Mouse (Mus musculus) MEL (cell line): Measurements from ENCODE around the gene Snrnp35. TPM values are rescaled to one million over a fixed set of nuclear protein-coding genes. Genes with fewer than 3 reads are reported as not detected.
A peak's percentile ranks its signal among the peaks of the same experiment; 100 is the strongest.

Experiments used
- DNase-seq: peaks from one replicate; pipeline ENCODE4 v3.0.0; 2011; ENCODE audit warnings: low read depth, low spot score
- H3K27ac ChIP-seq: 2 replicates; pipeline ENCODE4 v1.5.1; 2012; ENCODE audit warnings: low read depth, mild to moderate bottlenecking, control low read depth, low read length, moderate library complexity; ENCODE audit not compliant: control insufficient read depth
- H3K27me3 ChIP-seq, 2 experiments: fragments of 150-350 bp in 1 of 2; sonication (generic) in 1 of 2; 2 replicates each; pipeline ENCODE4 v1.6.1; 2012; ENCODE audit warnings: low read length in 2 of 2, mild to moderate bottlenecking in 2 of 2, improper control_type of control experiment in 1 of 2, moderate library complexity in 1 of 2; ENCODE audit not compliant: insufficient read depth in 2 of 2, control insufficient read depth in 1 of 2
- H3K36me3 ChIP-seq, 2 experiments: 2 replicates each; pipeline ENCODE4 v1.6.1; 2012 to 2014; ENCODE audit warnings: low read length in 2 of 2, improper control_type of control experiment in 1 of 2, inconsistent platforms in 1 of 2, mild to moderate bottlenecking in 1 of 2; ENCODE audit not compliant: insufficient read depth in 2 of 2, control insufficient read depth in 1 of 2
- H3K4me1 ChIP-seq, 2 experiments: fragments of 150-350 bp in 1 of 2; sonication (generic) in 1 of 2; 2 replicates each; pipeline ENCODE4 v1.6.1; 2012; ENCODE audit warnings: low read length in 2 of 2, improper control_type of control experiment in 1 of 2, mild to moderate bottlenecking in 1 of 2; ENCODE audit not compliant: insufficient read depth in 2 of 2, control insufficient read depth in 1 of 2
- H3K4me3 ChIP-seq, 2 experiments: fragments of 150-350 bp in 1 of 2; sonication (generic) in 1 of 2; 2 replicates each; pipeline ENCODE4 v1.5.1; 2012; ENCODE audit warnings: low read depth in 2 of 2, low read length in 2 of 2, mild to moderate bottlenecking in 2 of 2, moderate library complexity in 2 of 2, control low read depth in 1 of 2, improper control_type of control experiment in 1 of 2; ENCODE audit not compliant: control insufficient read depth in 1 of 2, insufficient read depth in 1 of 2
- H3K79me2 ChIP-seq: 2 replicates; pipeline ENCODE4 v1.6.1; 2012; ENCODE audit warnings: mild to moderate bottlenecking, low read length, moderate library complexity; ENCODE audit not compliant: control insufficient read depth, poor library complexity, insufficient read depth
- H3K9ac ChIP-seq: 2 replicates; pipeline ENCODE4 v1.6.1; 2012; ENCODE audit warnings: low read depth, mild to moderate bottlenecking, control low read depth, low read length, moderate library complexity; ENCODE audit not compliant: control insufficient read depth, poor library complexity, severe bottlenecking
- H3K9me3 ChIP-seq: fragments of 150-350 bp; sonication (generic); replicated peaks from 2 replicates; pipeline ENCODE4 v1.6.1; 2012; ENCODE audit warnings: mild to moderate bottlenecking, low read length, improper control_type of control experiment, moderate library complexity; ENCODE audit not compliant: insufficient read depth
- BHLHE40 ChIP-seq: IDR thresholded peaks from 2 replicates; pipeline ENCODE4 v1.6.1; 2012; ENCODE audit warnings: low read depth, mild to moderate bottlenecking, inconsistent platforms, low read length, improper control_type of control experiment, borderline replicate concordance
- CHD2 ChIP-seq: IDR thresholded peaks from 2 replicates; pipeline ENCODE4 v1.6.1; 2011; ENCODE audit warnings: low read length, improper control_type of control experiment
- CTCF ChIP-seq, 3 experiments: IDR thresholded peaks in 2 of 3; conservative IDR thresholded peaks in 1 of 3; 2 replicates each; pipeline ENCODE4 v1.5.1; 2011 to 2012; ENCODE audit warnings: low read length in 3 of 3, low read depth in 2 of 3, mild to moderate bottlenecking in 2 of 3, improper control_type of control experiment in 1 of 3, inconsistent platforms in 1 of 3, mixed read lengths in 1 of 3, moderate library complexity in 1 of 3; ENCODE audit not compliant: control insufficient read depth in 1 of 3, insufficient read depth in 1 of 3, poor library complexity in 1 of 3, severe bottlenecking in 1 of 3
- E2F4 ChIP-seq: IDR thresholded peaks from 2 replicates; pipeline ENCODE4 v1.6.1; 2011; ENCODE audit warnings: low read depth, low read length, improper control_type of control experiment, borderline replicate concordance
- ETS1 ChIP-seq: IDR thresholded peaks from 2 replicates; pipeline ENCODE4 v1.6.1; 2012; ENCODE audit warnings: low read depth, mild to moderate bottlenecking, inconsistent platforms, low read length, improper control_type of control experiment, moderate library complexity
- GABPA ChIP-seq: IDR thresholded peaks from 2 replicates; pipeline ENCODE4 v1.6.1; 2012; ENCODE audit warnings: low read depth, mild to moderate bottlenecking, inconsistent platforms, low read length, improper control_type of control experiment, moderate library complexity
- GATA1 ChIP-seq: IDR thresholded peaks from 2 replicates; pipeline ENCODE4 v1.6.1; 2011; ENCODE audit warnings: low read depth, low read length, improper control_type of control experiment
- HCFC1 ChIP-seq: IDR thresholded peaks from 2 replicates; pipeline ENCODE4 v1.6.1; 2012; ENCODE audit warnings: low read depth, mild to moderate bottlenecking, inconsistent platforms, low read length, improper control_type of control experiment, moderate library complexity
- JUND ChIP-seq: IDR thresholded peaks from 2 replicates; pipeline ENCODE4 v1.6.1; 2011; ENCODE audit warnings: low read depth, mild to moderate bottlenecking, improper control_type of control experiment, low read length
- KAT2A ChIP-seq: conservative IDR thresholded peaks from 2 replicates; pipeline ENCODE4 v1.6.1; 2012; ENCODE audit warnings: low read depth, low read length, improper control_type of control experiment, inconsistent platforms
- MAFK ChIP-seq: IDR thresholded peaks from 2 replicates; pipeline ENCODE4 v1.6.1; 2011; ENCODE audit warnings: low read depth, mild to moderate bottlenecking, low read length, improper control_type of control experiment, borderline replicate concordance
- MAX ChIP-seq: IDR thresholded peaks from 2 replicates; pipeline ENCODE4 v1.6.1; 2011; ENCODE audit warnings: low read length, improper control_type of control experiment
- MAZ ChIP-seq: IDR thresholded peaks from 2 replicates; pipeline ENCODE4 v1.6.1; 2012; ENCODE audit warnings: low read depth, mild to moderate bottlenecking, inconsistent platforms, low read length, improper control_type of control experiment
- MXI1 ChIP-seq: IDR thresholded peaks from 2 replicates; pipeline ENCODE4 v1.6.1; 2011; ENCODE audit warnings: mild to moderate bottlenecking, low read depth, low read length, improper control_type of control experiment
- MYC ChIP-seq: IDR thresholded peaks from 2 replicates; pipeline ENCODE4 v1.6.1; 2011; ENCODE audit warnings: low read depth, mild to moderate bottlenecking, low read length, improper control_type of control experiment, moderate library complexity
- NRF1 ChIP-seq: IDR thresholded peaks from 2 replicates; pipeline ENCODE4 v1.6.1; 2014; ENCODE audit warnings: low read depth, mild to moderate bottlenecking, inconsistent platforms, low read length, improper control_type of control experiment, moderate library complexity; ENCODE audit not compliant: poor library complexity, insufficient read depth, severe bottlenecking
- POLR2A ChIP-seq, 2 experiments: IDR thresholded peaks; 2 replicates each; pipeline ENCODE4 v1.6.1; 2011 to 2012; ENCODE audit warnings: low read length in 2 of 2, mild to moderate bottlenecking in 2 of 2, control low read depth in 1 of 2, improper control_type of control experiment in 1 of 2, low read depth in 1 of 2, moderate library complexity in 1 of 2; ENCODE audit not compliant: control insufficient read depth in 1 of 2, insufficient read depth in 1 of 2, poor library complexity in 1 of 2
- RAD21 ChIP-seq: IDR thresholded peaks from 2 replicates; pipeline ENCODE4 v1.6.1; 2011; ENCODE audit warnings: mild to moderate bottlenecking, low read depth, low read length, improper control_type of control experiment
- SIN3A ChIP-seq: IDR thresholded peaks from 2 replicates; pipeline ENCODE4 v1.6.1; 2012; ENCODE audit warnings: low read length, improper control_type of control experiment, inconsistent platforms
- SMC3 ChIP-seq: IDR thresholded peaks from 2 replicates; pipeline ENCODE4 v1.6.1; 2011; ENCODE audit warnings: low read depth, low read length, improper control_type of control experiment
- TAL1 ChIP-seq: IDR thresholded peaks from 2 replicates; pipeline ENCODE4 v1.6.1; 2012; ENCODE audit warnings: mild to moderate bottlenecking, inconsistent platforms, low read length, moderate library complexity, mixed read lengths
- TBP ChIP-seq: IDR thresholded peaks from 2 replicates; pipeline ENCODE4 v1.8.0; 2011; ENCODE audit warnings: low read depth, low read length, improper control_type of control experiment
- TCF12 ChIP-seq: IDR thresholded peaks from 2 replicates; pipeline ENCODE4 v1.6.1; 2014; ENCODE audit warnings: low read depth, mild to moderate bottlenecking, inconsistent platforms, low read length, improper control_type of control experiment, moderate library complexity
- UBTF ChIP-seq: IDR thresholded peaks from 2 replicates; pipeline ENCODE4 v1.6.1; 2012; ENCODE audit warnings: low read depth, mild to moderate bottlenecking, inconsistent platforms, low read length, improper control_type of control experiment, moderate library complexity, borderline replicate concordance; ENCODE audit not compliant: insufficient read depth
- USF2 ChIP-seq, 2 experiments: IDR thresholded peaks; 2 replicates each; pipeline ENCODE4 v1.6.1; 2011 to 2012; ENCODE audit warnings: improper control_type of control experiment in 2 of 2, low read length in 2 of 2, borderline replicate concordance in 1 of 2, inconsistent platforms in 1 of 2, low read depth in 1 of 2, mild to moderate bottlenecking in 1 of 2; ENCODE audit not compliant: insufficient read depth in 1 of 2
- ZC3H11A ChIP-seq: IDR thresholded peaks from 2 replicates; pipeline ENCODE4 v1.6.1; 2012; ENCODE audit warnings: low read depth, mild to moderate bottlenecking, inconsistent platforms, low read length, improper control_type of control experiment
- ZKSCAN1 ChIP-seq: IDR thresholded peaks from 2 replicates; pipeline ENCODE4 v1.6.1; 2012; ENCODE audit warnings: low read depth, mild to moderate bottlenecking, inconsistent platforms, low read length, improper control_type of control experiment, moderate library complexity
- ZMIZ1 ChIP-seq: IDR thresholded peaks from 2 replicates; pipeline ENCODE4 v1.6.1; 2012; ENCODE audit warnings: low read depth, mild to moderate bottlenecking, inconsistent platforms, low read length, improper control_type of control experiment, moderate library complexity
- ZNF384 ChIP-seq: IDR thresholded peaks from 2 replicates; pipeline ENCODE4 v1.6.1; 2012; ENCODE audit warnings: low read depth, mild to moderate bottlenecking, inconsistent platforms, low read length, improper control_type of control experiment
- polyA plus RNA-seq, 2 experiments: library from polyadenylated mRNA; stranded (reverse) in 1 of 2; unstranded in 1 of 2; fragments of >175 nt in 1 of 2; fragments of >200 nt in 1 of 2; gene quantifications; 2 replicates each; pipeline versions ENCODE4 v1.2.1 to v1.2.4; 2012; ENCODE audit warnings: low replicate concordance in 2 of 2, low read depth in 1 of 2; ENCODE audit not compliant: insufficient read length in 2 of 2, insufficient read depth in 1 of 2, missing spikeins in 1 of 2
- total RNA-seq: library from RNA; depleted of rRNA; stranded (reverse); fragments of 300-350 nt; gene quantifications from 2 replicates; pipeline ENCODE4 v1.2.3, GENCODE M21; 2012

Snrnp35 gene
- total and polyA plus RNA-seq, 3 experiments, result 11.7 to 18.3 TPM; not detected in 1

- no peak overlapping the region for H3K27ac ChIP-seq
- no peak for DNase-seq
- no peak overlapping the region for H3K4me3 ChIP-seq
- peaks cover 0 to 8% of the 10 kb centered on the region in 2 experiments; a peak in 2 of 4 replicates for H3K36me3 ChIP-seq
- no peaks in the 10 kb centered on the region for H3K27me3 ChIP-seq
- TF ChIP-seq TAL1 (no peak), SIN3A (no peak), POLR2A (IDR thresholded peaks at IDR 0.05; ENCODE audit: control insufficient read depth in 1 of 2, insufficient read depth in 1 of 2, low read depth in 1 of 2, low read length in 2 of 2, poor library complexity in 1 of 2) (no peak), MXI1 (no peak), MYC (no peak), CHD2 (no peak), TBP (no peak), HCFC1 (no peak), RAD21 (no peak), E2F4 (no peak), ZMIZ1 (no peak), SMC3 (no peak), ZC3H11A (no peak), TCF12 (no peak), BHLHE40 (no peak)
- no peak overlapping the region for H3K9ac ChIP-seq
- H3K9me3 ChIP-seq, result no peaks in the 10 kb centered on the region
- H3K4me1 ChIP-seq, result peaks cover 14 to 19% of the 10 kb centered on the region in 2 experiments
- H3K79me2 ChIP-seq, result peaks cover 2% of the 10 kb centered on the region; the same call in 1 of the 2 replicates
Measured at GRCm38 (mm10) chr5:124532451-124532850, 49.5 kb downstream of the Snrnp35 start.

DNA sequence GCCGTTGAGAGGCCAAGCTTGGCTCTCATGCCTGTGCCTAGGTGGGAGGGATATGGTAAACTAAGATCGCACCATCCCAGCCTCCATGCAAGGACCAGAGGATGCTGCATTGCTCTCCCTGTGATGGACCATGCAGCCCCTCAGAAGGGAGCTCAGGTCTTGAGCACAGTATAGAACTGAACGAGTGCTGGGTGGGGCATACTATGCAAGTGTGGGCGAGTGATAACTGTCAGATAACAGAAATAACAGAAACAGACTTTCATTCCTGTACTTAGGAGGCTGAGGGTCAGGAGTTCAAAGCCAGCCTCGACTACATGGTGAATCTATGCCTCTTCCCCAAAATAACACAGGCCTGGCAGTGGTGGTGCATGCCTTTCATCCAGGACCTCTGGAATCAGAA is 52.1 kb downstream of the Snrnp35 start:
- no peaks in the 10 kb centered on the region for H3K9me3 ChIP-seq
- peaks cover 17 to 20% of the 10 kb centered on the region in 2 experiments for H3K4me1 ChIP-seq
- peaks cover 2% of the 10 kb centered on the region; the same call in 1 of the 2 replicates for H3K79me2 ChIP-seq
- H3K4me3 ChIP-seq, result no peak overlapping the region
- H3K27me3 ChIP-seq, result no peaks in the 10 kb centered on the region
- peak; percentile 65 for DNase-seq
- H3K36me3 ChIP-seq, result peaks cover 0 to 8% of the 10 kb centered on the region in 2 experiments; a peak in 2 of 4 replicates
- peak overlapping the region; percentile 17; the same call in 1 of the 2 replicates for H3K27ac ChIP-seq
- H3K9ac ChIP-seq, result no peak overlapping the region
- no peak for TF ChIP-seq MXI1
- TF ChIP-seq ETS1, result 0 out of 2 replicates have a peak, but pooled peaks have one; percentile 7
- TF ChIP-seq TAL1, result no peak
- TF ChIP-seq KAT2A, result no peak
- TF ChIP-seq MAZ, result 0 out of 2 replicates have a peak, but pooled peaks have one; percentile 23
- no peak; the same call in 1 of the 2 replicates for TF ChIP-seq SIN3A
- no peak for TF ChIP-seq NRF1
- TF ChIP-seq HCFC1, result no peak
- no peak for TF ChIP-seq ZMIZ1
- TF ChIP-seq GATA1, result peak; percentile 74
- TF ChIP-seq ZNF384, result no peak
- no peak for TF ChIP-seq JUND
- no peak for TF ChIP-seq USF2 (IDR thresholded peaks at IDR 0.05; ENCODE audit: borderline replicate concordance in 1 of 2, insufficient read depth in 1 of 2, low read depth in 1 of 2, low read length in 2 of 2)
- TF ChIP-seq POLR2A (IDR thresholded peaks at IDR 0.05; ENCODE audit: control insufficient read depth in 1 of 2, insufficient read depth in 1 of 2, low read depth in 1 of 2, low read length in 2 of 2, poor library complexity in 1 of 2), result no peak
- no peak for TF ChIP-seq MAFK
- no peak for TF ChIP-seq CHD2
- 0 out of 2 replicates have a peak, but pooled peaks have one; percentile 12 for TF ChIP-seq MYC
- TF ChIP-seq SMC3, result no peak
- TF ChIP-seq GABPA, result no peak
- no peak for TF ChIP-seq CTCF (IDR thresholded peaks at IDR 0.05 in 2 of 3, conservative IDR thresholded peaks at IDR 0.05 in 1 of 3; ENCODE audit: control insufficient read depth in 1 of 3, insufficient read depth in 1 of 3, low read depth in 2 of 3, low read length in 3 of 3, poor library complexity in 1 of 3, severe bottlenecking in 1 of 3)
- no peak for TF ChIP-seq UBTF
- TF ChIP-seq ZKSCAN1, result no peak
- no peak for TF ChIP-seq E2F4
- TF ChIP-seq MAX, result no peak
- peak; percentile 56 for TF ChIP-seq TCF12
- no peak for TF ChIP-seq ZC3H11A
